Mouse (Mus musculus): ENCODE results near the gene Tbcd. TPM values are rescaled to one million over a fixed set of nuclear protein-coding genes. Genes with fewer than 3 reads are reported as not detected.
"Not testable (repeated sequence)": the region's sequence is repeated elsewhere in the genome, so short reads cannot be mapped to it uniquely, and the experiment has no call there.

Tbcd gene
- total RNA-seq, 1 experiment from 2014 or later, result 50.4 TPM

- no peak for ATAC-seq (replicated peaks in 1 of 2; ENCODE audit: insufficient read depth in 1 of 2, low FRiP score in 2 of 2, low TSS enrichment in 1 of 2, low read depth in 1 of 2, poor library complexity in 2 of 2, severe bottlenecking in 2 of 2)
Measured at GRCm38 (mm10) chr11:121654406-121654945, 202.7 kb downstream of the Tbcd start.

GRCm38 (mm10) chr11:121655166-121655806 is 203.5 kb downstream of the Tbcd start:
- peak; percentile 35 to 52; a peak in 2 of 4 replicates for ATAC-seq (replicated peaks in 1 of 2; ENCODE audit: insufficient read depth in 1 of 2, low FRiP score in 2 of 2, low TSS enrichment in 1 of 2, low read depth in 1 of 2, poor library complexity in 2 of 2, severe bottlenecking in 2 of 2)

GRCm38 (mm10) chr11:121655807-121656511 is 204.2 kb downstream of the Tbcd start:
- ATAC-seq (replicated peaks in 1 of 2; ENCODE audit: insufficient read depth in 1 of 2, low FRiP score in 2 of 2, low TSS enrichment in 1 of 2, low read depth in 1 of 2, poor library complexity in 2 of 2, severe bottlenecking in 2 of 2), result peak; percentile 35 to 75; a peak in 2 of 4 replicates

GRCm38 (mm10) chr11:121658151-121658550 is 206.4 kb downstream of the Tbcd start:
- ATAC-seq (replicated peaks in 1 of 2; ENCODE audit: insufficient read depth in 1 of 2, low FRiP score in 2 of 2, low TSS enrichment in 1 of 2, low read depth in 1 of 2, poor library complexity in 2 of 2, severe bottlenecking in 2 of 2), result no peak

GRCm38 (mm10) chr11:121660604-121661003 is 208.9 kb downstream of the Tbcd start:
- not testable (repeated sequence) for ATAC-seq (replicated peaks in 1 of 2; ENCODE audit: insufficient read depth in 1 of 2, low FRiP score in 2 of 2, low TSS enrichment in 1 of 2, low read depth in 1 of 2, poor library complexity in 2 of 2, severe bottlenecking in 2 of 2)

- no peak for ATAC-seq (replicated peaks in 1 of 2; ENCODE audit: insufficient read depth in 1 of 2, low FRiP score in 2 of 2, low TSS enrichment in 1 of 2, low read depth in 1 of 2, poor library complexity in 2 of 2, severe bottlenecking in 2 of 2)
Measured at GRCm38 (mm10) chr11:121661116-121661515, 209.4 kb downstream of the Tbcd start.

Other genes with a start within 250 kb of the Tbcd start
- gene Hexdc, start 247.5 kb upstream of the Tbcd start, total RNA-seq (2017), result 9.6 and 12.0 TPM in 2 replicates
- 3.6 and 10.6 TPM in 2 replicates for gene Ogfod3, start 247.2 kb upstream of the Tbcd start, total RNA-seq (2017)
- gene Cybc1, start 222.6 kb upstream of the Tbcd start, total RNA-seq (2017), result 26.7 and 47.8 TPM in 2 replicates
- gene Narf, start 214.7 kb upstream of the Tbcd start, total RNA-seq (2017), result 27.1 and 28.9 TPM in 2 replicates
- gene Foxk2, start 192.0 kb upstream of the Tbcd start, total RNA-seq (2017), result 20.8 and 34.6 TPM in 2 replicates
- gene Wdr45b, start 97.5 kb upstream of the Tbcd start, total RNA-seq (2017), result 54.3 and 62.0 TPM in 2 replicates
- gene Rab40b, start 63.7 kb upstream of the Tbcd start, total RNA-seq (2017), result 1.4 and 1.5 TPM in 2 replicates
- 14.4 and 26.5 TPM in 2 replicates for gene Fn3krp, start 30.5 kb upstream of the Tbcd start, total RNA-seq (2017)
- 1.1 and 1.8 TPM in 2 replicates for gene Fn3k, start 17.0 kb upstream of the Tbcd start, total RNA-seq (2017)
- not detected in 2 replicates for gene Zfp750, start 67.4 kb downstream of the Tbcd start, total RNA-seq (2017)
- gene B3gntl1, start 221.2 kb downstream of the Tbcd start, total RNA-seq (2017), result 14.2 and 24.0 TPM in 2 replicates
- gene Metrnl, start 249.6 kb downstream of the Tbcd start, total RNA-seq (2017), result 9.2 and 12.2 TPM in 2 replicates